Mouse (Mus musculus) MEL (cell line): ENCODE results near the gene Slc34a1.

ENCODE experiments used
- CTCF ChIP-seq, 3 experiments: IDR thresholded peaks in 2 of 3; conservative IDR thresholded peaks in 1 of 3; 2 replicates each; pipeline ENCODE4 v1.5.1; 2011 to 2012; ENCODE audit warnings: low read length in 3 of 3, low read depth in 2 of 3, mild to moderate bottlenecking in 2 of 3, improper control_type of control experiment in 1 of 3, inconsistent platforms in 1 of 3, mixed read lengths in 1 of 3, moderate library complexity in 1 of 3; ENCODE audit not compliant: control insufficient read depth in 1 of 3, insufficient read depth in 1 of 3, poor library complexity in 1 of 3, severe bottlenecking in 1 of 3
- E2F4 ChIP-seq: IDR thresholded peaks from 2 replicates; pipeline ENCODE4 v1.6.1; 2011; ENCODE audit warnings: low read depth, low read length, improper control_type of control experiment, borderline replicate concordance
- GATA1 ChIP-seq: IDR thresholded peaks from 2 replicates; pipeline ENCODE4 v1.6.1; 2011; ENCODE audit warnings: low read depth, low read length, improper control_type of control experiment
- MAFK ChIP-seq: IDR thresholded peaks from 2 replicates; pipeline ENCODE4 v1.6.1; 2011; ENCODE audit warnings: low read depth, mild to moderate bottlenecking, low read length, improper control_type of control experiment, borderline replicate concordance
- MYC ChIP-seq: IDR thresholded peaks from 2 replicates; pipeline ENCODE4 v1.6.1; 2011; ENCODE audit warnings: low read depth, mild to moderate bottlenecking, low read length, improper control_type of control experiment, moderate library complexity
- NRF1 ChIP-seq: IDR thresholded peaks from 2 replicates; pipeline ENCODE4 v1.6.1; 2014; ENCODE audit warnings: low read depth, mild to moderate bottlenecking, inconsistent platforms, low read length, improper control_type of control experiment, moderate library complexity; ENCODE audit not compliant: poor library complexity, insufficient read depth, severe bottlenecking
- POLR2A ChIP-seq, 2 experiments: IDR thresholded peaks; 2 replicates each; pipeline ENCODE4 v1.6.1; 2011 to 2012; ENCODE audit warnings: low read length in 2 of 2, mild to moderate bottlenecking in 2 of 2, control low read depth in 1 of 2, improper control_type of control experiment in 1 of 2, low read depth in 1 of 2, moderate library complexity in 1 of 2; ENCODE audit not compliant: control insufficient read depth in 1 of 2, insufficient read depth in 1 of 2, poor library complexity in 1 of 2
- RAD21 ChIP-seq: IDR thresholded peaks from 2 replicates; pipeline ENCODE4 v1.6.1; 2011; ENCODE audit warnings: mild to moderate bottlenecking, low read depth, low read length, improper control_type of control experiment
- SIN3A ChIP-seq: IDR thresholded peaks from 2 replicates; pipeline ENCODE4 v1.6.1; 2012; ENCODE audit warnings: low read length, improper control_type of control experiment, inconsistent platforms

- TF ChIP-seq NRF1 (no peak), MYC (no peak), CTCF (IDR thresholded peaks at IDR 0.05 in 2 of 3, conservative IDR thresholded peaks at IDR 0.05 in 1 of 3; ENCODE audit: control insufficient read depth in 1 of 3, insufficient read depth in 1 of 3, low read depth in 2 of 3, low read length in 3 of 3, poor library complexity in 1 of 3, severe bottlenecking in 1 of 3) (no peak), SIN3A (no peak), E2F4 (no peak; the same call in 1 of the 2 replicates), RAD21 (no peak), MAFK (no peak), POLR2A (IDR thresholded peaks at IDR 0.05; ENCODE audit: control insufficient read depth in 1 of 2, insufficient read depth in 1 of 2, low read depth in 1 of 2, low read length in 2 of 2, poor library complexity in 1 of 2) (no peak), GATA1 (no peak)
Measured at GRCm38 (mm10) chr13:55444937-55445315, 46.9 kb downstream of the Slc34a1 start, which contains the start of gene Grk6.
